Mouse (Mus musculus) midbrain, postnatal 0 days (tissue): Measurements from ENCODE around the gene Slc9a8. TPM values are rescaled to one million over a fixed set of nuclear protein-coding genes. Genes with fewer than 3 reads are reported as not detected.

Source experiments
- ATAC-seq: fragments of 200-750 bp; cut with Nextera tagmentation; 2 replicates; pipeline ENCODE4 v1.8.0; 2017; ENCODE audit warnings: moderate number of reproducible peaks, mild to moderate bottlenecking, moderate TSS enrichment, moderate library complexity; ENCODE audit not compliant: low FRiP score
- DNase-seq: peaks from one replicate; pipeline ENCODE4 v3.0.0-alpha.2; 2015; ENCODE audit warnings: low spot score
- H3K27ac ChIP-seq: fragments of 300-500 bp; sonication (generic); 2 replicates; pipeline ENCODE4 v1.5.1; 2014; ENCODE audit warnings: low read depth, mild to moderate bottlenecking, low read length, mixed read lengths
- H3K27me3 ChIP-seq: fragments of 300-500 bp; sonication (generic); 2 replicates; pipeline ENCODE4 v1.6.1; 2014; ENCODE audit warnings: low read length, control low read depth, mixed read lengths; ENCODE audit not compliant: insufficient read depth
- H3K36me3 ChIP-seq: fragments of 300-500 bp; sonication (generic); 2 replicates; pipeline ENCODE4 v1.6.1; 2014; ENCODE audit warnings: low read length, control low read depth, mixed read lengths; ENCODE audit not compliant: insufficient read depth
- H3K4me1 ChIP-seq: fragments of 300-500 bp; sonication (generic); 2 replicates; pipeline ENCODE4 v1.6.1; 2014; ENCODE audit warnings: mild to moderate bottlenecking, control low read depth, antibody characterized with exemption, low read length, mixed read lengths; ENCODE audit not compliant: insufficient read depth
- H3K4me2 ChIP-seq: fragments of 300-500 bp; sonication (generic); 2 replicates; pipeline ENCODE4 v1.6.1; 2014; ENCODE audit warnings: low read depth, mild to moderate bottlenecking, low read length, mixed read lengths; ENCODE audit not compliant: poor library complexity, severe bottlenecking
- H3K4me3 ChIP-seq: fragments of 300-500 bp; sonication (generic); 2 replicates; pipeline ENCODE4 v1.5.1; 2014; ENCODE audit warnings: low read depth, mild to moderate bottlenecking, low read length, moderate library complexity
- H3K9ac ChIP-seq: fragments of 300-500 bp; sonication (generic); replicated peaks from 2 replicates; pipeline ENCODE4 v1.6.1; 2014; ENCODE audit warnings: mild to moderate bottlenecking, low read length, moderate library complexity, mixed read lengths; ENCODE audit not compliant: poor library complexity, severe bottlenecking
- H3K9me3 ChIP-seq: fragments of 300-500 bp; sonication (generic); 2 replicates; pipeline ENCODE4 v1.6.1; 2016; ENCODE audit warnings: low read length, control low read depth
- CTCF ChIP-seq: IDR thresholded peaks from 2 replicates; pipeline ENCODE4 v1.5.1; 2016; ENCODE audit warnings: antibody characterized with exemption, mild to moderate bottlenecking
- WGBS: fragments of 180-500 bp; shearing (Covaris S2); extraction: QIAGEN DNeasy Blood & Tissue Kit; methylation state at CpG from one replicate; pipeline ENCODE4 v1.1.7; 2014; 5-methylcytosine and 5-hydroxymethylcytosine counted together
- polyA plus RNA-seq: library from polyadenylated mRNA; unstranded; fragments of >200 nt; fragmentation: Nextera tagmentation; extraction: Ambion mirVana; gene quantifications from 2 replicates; pipeline ENCODE4 v1.2.1, GENCODE M21; 2015
- total RNA-seq: library from RNA; depleted of rRNA; stranded (reverse); fragments of >200 nt; gene quantifications from 2 replicates; pipeline ENCODE4 v1.2.3, GENCODE M21; 2014

Gene Slc9a8
- total and polyA plus RNA-seq, 2 experiments from 2014 or later: 17.9 to 30.6 TPM

- no peaks in the 10 kb centered on the region for H3K4me1 ChIP-seq
- DNase-seq (no peak), ATAC-seq (no peak)
- H3K4me3 ChIP-seq: no peak overlapping the region
- H3K27ac ChIP-seq: no peak overlapping the region
- no peaks in the 10 kb centered on the region for H3K27me3 ChIP-seq
- H3K9ac ChIP-seq: no peak overlapping the region
- 78% methylated on average over 3 of the region's 3 CpGs for WGBS
- TF ChIP-seq CTCF: no peak
- no peaks in the 10 kb centered on the region for H3K9me3 ChIP-seq
- H3K4me2 ChIP-seq: no peak overlapping the region
- H3K36me3 ChIP-seq: no peaks in the 10 kb centered on the region
Measured at GRCm38 (mm10) chr2:167377697-167378096, 43.8 kb upstream of the Slc9a8 start.

GRCm38 (mm10) chr2:167378972-167379371 lies 42.5 kb upstream of the Slc9a8 start:
- H3K36me3 ChIP-seq: no peaks in the 10 kb centered on the region
- DNase-seq (no peak), ATAC-seq (no peak)
- WGBS: 36% methylated on average over 4 of the region's 4 CpGs
- no peak overlapping the region for H3K4me3 ChIP-seq
- H3K9me3 ChIP-seq: no peaks in the 10 kb centered on the region
- no peaks in the 10 kb centered on the region for H3K4me1 ChIP-seq
- no peak overlapping the region for H3K9ac ChIP-seq
- TF ChIP-seq CTCF: no peak
- H3K27ac ChIP-seq: no peak overlapping the region
- H3K4me2 ChIP-seq: no peak overlapping the region
- no peaks in the 10 kb centered on the region for H3K27me3 ChIP-seq

- H3K4me3 ChIP-seq: no peak overlapping the region
- no peaks in the 10 kb centered on the region for H3K9me3 ChIP-seq
- H3K36me3 ChIP-seq: no peaks in the 10 kb centered on the region
- H3K27me3 ChIP-seq: no peaks in the 10 kb centered on the region
- no peak overlapping the region for H3K4me2 ChIP-seq
- DNase-seq (no peak), ATAC-seq (no peak)
- no peak overlapping the region for H3K9ac ChIP-seq
- no peak for TF ChIP-seq CTCF
- H3K27ac ChIP-seq: no peak overlapping the region
- no peaks in the 10 kb centered on the region for H3K4me1 ChIP-seq
- 59% methylated on average over 7 of the region's 7 CpGs for WGBS
Measured at GRCm38 (mm10) chr2:167380615-167381285, 40.8 kb upstream of the Slc9a8 start.

DNA sequence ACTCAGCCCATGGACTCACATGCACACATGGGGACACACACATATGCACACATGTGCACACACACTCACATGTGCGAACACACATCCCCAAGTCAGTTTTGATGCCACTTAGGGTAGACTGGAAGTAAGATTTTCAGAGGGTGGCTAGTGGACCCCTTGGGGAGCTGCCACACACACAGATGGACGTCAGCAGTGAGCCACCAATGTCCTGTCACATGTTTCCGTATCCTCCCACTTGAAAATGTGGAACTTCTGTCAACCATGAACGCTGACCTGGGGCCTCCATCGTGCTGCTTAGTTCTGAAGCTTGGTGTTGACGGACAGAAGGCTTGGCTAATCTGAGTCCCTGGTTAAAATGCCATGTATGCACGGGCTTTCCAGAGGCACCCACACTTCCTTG lies 39.9 kb upstream of the Slc9a8 start:
- 86% methylated on average over 7 of the region's 7 CpGs for WGBS
- Histone ChIP-seq H3K4me2 (no peak overlapping the region), H3K9me3 (no peaks in the 10 kb centered on the region), H3K4me3 (no peak overlapping the region), H3K9ac (no peak overlapping the region), H3K4me1 (no peaks in the 10 kb centered on the region), H3K27ac (no peak overlapping the region), H3K36me3 (no peaks in the 10 kb centered on the region), H3K27me3 (no peaks in the 10 kb centered on the region)
- ATAC-seq (no peak), DNase-seq (no peak)
- TF ChIP-seq CTCF: no peak

DNA sequence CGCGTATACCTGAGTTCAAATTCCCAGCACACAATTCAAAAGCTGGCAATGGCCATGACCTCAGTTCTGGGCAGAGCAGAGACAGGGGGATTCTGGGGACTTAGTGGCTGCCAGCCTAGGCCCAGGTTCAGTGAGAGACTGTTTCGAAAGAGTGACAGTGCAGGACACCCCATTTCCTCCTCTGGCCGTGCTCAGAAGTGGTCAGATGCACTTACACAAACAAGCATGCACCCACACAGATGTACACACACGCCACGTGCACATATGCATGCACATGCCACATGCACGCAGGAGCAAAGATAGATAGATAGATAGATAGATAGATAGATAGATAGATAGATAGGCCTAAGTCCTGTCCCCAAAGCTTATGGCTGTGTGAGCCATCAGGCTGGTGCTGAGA lies 39.1 kb upstream of the Slc9a8 start:
- Histone ChIP-seq H3K9me3 (no peaks in the 10 kb centered on the region), H3K4me2 (no peak overlapping the region), H3K27ac (no peak overlapping the region), H3K36me3 (no peaks in the 10 kb centered on the region), H3K4me1 (no peaks in the 10 kb centered on the region), H3K27me3 (no peaks in the 10 kb centered on the region), H3K9ac (no peak overlapping the region), H3K4me3 (no peak overlapping the region)
- ATAC-seq (no peak), DNase-seq (no peak)
- WGBS: 92% methylated on average over 7 of the region's 7 CpGs
- no peak for TF ChIP-seq CTCF

GRCm38 (mm10) chr2:167383666-167384083 lies 37.8 kb upstream of the Slc9a8 start:
- no peak for TF ChIP-seq CTCF
- H3K4me2 ChIP-seq: no peak overlapping the region
- H3K9ac ChIP-seq: no peak overlapping the region
- 92% methylated on average over 13 of the region's 13 CpGs for WGBS
- ATAC-seq (no peak), DNase-seq (no peak)
- H3K27ac ChIP-seq: no peak overlapping the region
- no peaks in the 10 kb centered on the region for H3K27me3 ChIP-seq
- H3K36me3 ChIP-seq: no peaks in the 10 kb centered on the region
- H3K9me3 ChIP-seq: no peaks in the 10 kb centered on the region
- H3K4me1 ChIP-seq: no peaks in the 10 kb centered on the region
- no peak overlapping the region for H3K4me3 ChIP-seq
